Mouse (Mus musculus) CD4-positive, CD25-positive, alpha-beta regulatory T cell, adult 4 months (primary cell): ENCODE results near the gene Sclt1. TPM values are rescaled to one million over a fixed set of nuclear protein-coding genes. Genes with fewer than 3 reads are reported as not detected.
A peak's percentile ranks its signal among the peaks of the same experiment; 100 is the strongest.
"Not testable (repeated sequence)": the region's sequence is repeated elsewhere in the genome, so short reads cannot be mapped to it uniquely, and the experiment has no call there.

Experiments used
- ATAC-seq: one replicate; pipeline ENCODE4 v1.8.0; 2017
- polyA plus RNA-seq, 2 experiments: library from polyadenylated mRNA; unstranded; fragments of 100-300 nt; shearing (Covaris generic); gene quantifications; one replicate each; pipeline ENCODE4 v1.2.1; 2017

The Sclt1 gene
- polyA plus RNA-seq, result 1 to 10 TPM; 5.1 to 5.9 TPM

GRCm38 (mm10) chr3:41742278-41742934 is at the start of gene Sclt1, which contains the start of gene D3Ertd751e:
Gene Sclt1, minus strand, starts transcription at chr3:41742514.
Gene D3Ertd751e, plus strand, starts transcription at chr3:41742611.
- peak; percentile 97 for ATAC-seq

DNA sequence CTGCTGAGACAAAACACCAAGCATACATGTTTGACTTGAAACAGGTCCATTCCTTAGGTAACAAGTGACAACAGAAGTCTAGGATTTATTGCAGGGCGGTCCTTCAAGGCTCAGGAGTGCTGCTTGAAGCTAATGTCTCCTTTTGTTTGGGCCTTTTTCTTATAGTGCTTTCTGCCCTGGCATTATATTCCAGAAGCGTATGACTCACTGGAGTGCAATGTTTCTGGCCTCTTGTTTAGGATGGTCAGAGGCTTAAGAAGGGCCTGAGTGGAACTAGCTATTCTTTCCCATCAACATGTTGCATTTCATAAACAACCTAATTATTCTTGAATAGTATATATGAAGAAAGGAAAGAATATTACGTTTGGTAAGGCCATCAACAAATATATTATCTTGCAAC is 19.8 kb upstream of the Sclt1 start:
- ATAC-seq, result no peak

DNA sequence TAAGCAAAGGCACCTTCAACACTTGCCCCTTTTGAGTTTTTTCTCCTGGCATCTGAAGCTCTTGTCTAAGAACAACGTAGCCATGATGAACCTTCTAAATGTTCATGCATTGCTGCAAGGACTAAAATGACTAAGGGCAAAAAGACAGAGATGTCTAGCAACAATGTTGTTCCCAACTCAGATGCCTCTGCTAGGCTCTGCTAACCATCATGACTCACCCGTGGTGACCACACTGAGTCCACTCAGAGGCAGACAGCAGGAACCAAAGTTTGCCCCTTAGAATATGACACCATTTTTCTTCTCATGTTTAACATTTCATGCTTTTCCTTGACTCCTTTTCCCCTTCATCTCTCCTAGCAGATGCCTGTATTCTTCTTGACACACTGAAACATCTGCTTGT is 12.2 kb upstream of the Sclt1 start:
- no peak for ATAC-seq

GRCm38 (mm10) chr3:41743436-41743835 is 1.1 kb upstream of the Sclt1 start:
- ATAC-seq, result no peak

- peak; percentile 8 for ATAC-seq
These were observed 575 bp downstream of the Sclt1 start for GRCm38 (mm10) chr3:41741601-41742277.

- ATAC-seq, result no peak
These were observed 46.6 kb downstream of the Sclt1 start for GRCm38 (mm10) chr3:41695681-41696080.

DNA sequence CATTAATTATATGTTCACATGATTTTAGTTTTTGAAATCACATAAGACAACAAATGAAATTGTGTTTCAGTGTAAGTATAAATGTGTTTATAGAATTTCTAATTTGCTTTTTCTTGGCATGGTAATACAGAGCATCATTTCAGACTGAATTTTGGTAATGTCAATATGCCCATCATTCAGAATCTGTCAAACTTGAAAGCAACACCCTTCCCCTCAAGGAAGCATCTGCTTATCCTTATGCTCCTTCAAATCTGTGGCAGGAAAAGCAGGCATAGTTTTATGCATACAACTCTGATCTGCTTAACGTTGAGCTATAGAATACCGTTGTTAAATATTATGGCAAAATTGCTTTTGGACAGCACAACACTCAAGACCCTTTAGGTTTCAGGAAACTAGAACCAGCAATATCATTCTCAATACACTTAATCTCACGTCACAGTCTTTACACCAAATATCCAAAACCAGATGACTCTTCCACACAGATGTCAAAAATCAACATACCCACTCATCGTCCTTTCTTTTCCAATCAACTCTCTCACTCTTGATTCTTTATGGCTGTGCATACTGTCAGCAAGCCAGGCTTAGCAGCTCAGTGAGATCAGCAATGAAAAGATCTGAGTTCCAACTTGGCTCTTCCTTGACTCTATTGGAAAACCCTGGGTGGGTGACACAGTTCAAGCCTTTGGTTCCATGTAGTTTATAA is 49.7 kb downstream of the Sclt1 start:
- no peak for ATAC-seq

- ATAC-seq, result not testable (repeated sequence)
These were observed 52.1 kb downstream of the Sclt1 start for GRCm38 (mm10) chr3:41690114-41690640.

GRCm38 (mm10) chr3:41686396-41686795 is 55.9 kb downstream of the Sclt1 start:
- ATAC-seq, result no peak

DNA sequence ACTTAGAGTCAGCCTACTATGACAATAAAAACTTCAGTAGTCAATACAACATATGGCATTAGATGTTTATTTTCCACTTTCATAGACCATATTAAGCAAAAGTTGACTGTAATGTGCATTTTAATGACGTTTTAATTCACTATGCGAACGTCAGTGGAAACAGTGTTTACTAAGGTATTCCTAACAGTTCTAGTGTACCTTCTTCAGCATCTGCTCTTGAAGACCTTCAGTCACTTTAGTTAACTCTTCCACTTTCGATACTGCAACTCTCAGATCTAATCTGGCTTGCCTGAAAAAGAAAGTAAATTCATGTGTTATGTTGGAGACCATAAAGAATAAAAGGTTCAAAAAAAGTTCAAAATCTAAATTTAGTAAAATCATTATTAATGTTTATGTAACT is 60.2 kb downstream of the Sclt1 start:
- ATAC-seq, result peak; percentile 93

DNA sequence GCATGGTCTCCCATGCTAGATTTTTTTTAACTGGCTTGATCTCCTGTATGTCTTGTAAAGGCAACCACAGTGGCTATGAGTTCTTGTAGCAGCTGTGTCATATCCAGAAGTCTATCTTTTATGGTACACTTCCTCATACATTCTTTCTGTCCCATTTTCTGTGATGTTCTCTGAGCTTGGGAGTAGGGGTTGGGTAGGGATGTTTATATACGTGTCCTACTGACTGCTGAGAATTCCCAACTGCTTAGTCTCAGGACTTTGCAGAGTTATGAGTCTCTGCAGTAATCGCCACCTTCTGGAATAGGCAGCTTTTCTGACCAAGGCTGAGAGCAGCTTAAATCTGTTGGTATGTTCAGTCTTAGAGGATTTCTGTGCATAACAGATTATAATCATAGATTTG is 65.7 kb downstream of the Sclt1 start:
- no peak for ATAC-seq

DNA sequence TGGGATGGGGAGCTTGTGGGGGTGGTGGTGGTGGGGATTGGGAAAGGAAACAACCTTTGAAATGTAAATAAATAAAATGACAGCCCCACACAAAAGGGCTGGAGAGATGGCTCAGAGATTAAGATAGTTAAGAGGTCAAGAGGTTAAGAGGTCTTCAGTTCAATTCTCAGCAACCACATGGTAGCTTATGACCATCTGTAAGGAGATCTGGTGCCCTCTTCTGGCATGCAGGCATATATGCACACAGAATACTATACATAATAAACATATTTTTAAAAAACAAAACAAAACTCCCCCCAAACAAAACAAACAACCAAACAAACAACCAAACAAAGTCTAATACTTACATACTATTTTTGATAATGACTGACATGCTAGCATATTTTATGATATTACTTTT is 67.5 kb downstream of the Sclt1 start:
- ATAC-seq, result no peak

DNA sequence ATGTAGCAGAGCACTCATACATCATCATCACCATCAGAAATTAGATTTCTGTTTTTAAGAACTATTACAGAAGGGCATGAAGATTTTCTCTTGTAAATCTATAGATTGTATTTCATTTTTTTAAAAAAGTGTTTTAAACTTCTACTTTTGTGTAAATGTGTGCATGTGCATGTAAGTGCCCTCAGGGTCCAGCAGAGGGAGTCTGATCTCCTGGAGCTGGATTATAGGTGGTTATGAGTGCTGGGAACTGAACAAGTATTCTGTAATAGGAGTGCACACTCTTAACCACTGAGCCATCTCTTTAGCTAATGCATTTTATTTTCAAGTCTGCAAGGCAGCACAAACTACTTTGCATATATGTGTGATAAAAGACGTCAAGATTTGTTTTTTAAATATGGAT is 86.7 kb downstream of the Sclt1 start:
- ATAC-seq, result no peak

- ATAC-seq, result no peak
These were observed 121.3 kb downstream of the Sclt1 start for GRCm38 (mm10) chr3:41620971-41621370.

DNA sequence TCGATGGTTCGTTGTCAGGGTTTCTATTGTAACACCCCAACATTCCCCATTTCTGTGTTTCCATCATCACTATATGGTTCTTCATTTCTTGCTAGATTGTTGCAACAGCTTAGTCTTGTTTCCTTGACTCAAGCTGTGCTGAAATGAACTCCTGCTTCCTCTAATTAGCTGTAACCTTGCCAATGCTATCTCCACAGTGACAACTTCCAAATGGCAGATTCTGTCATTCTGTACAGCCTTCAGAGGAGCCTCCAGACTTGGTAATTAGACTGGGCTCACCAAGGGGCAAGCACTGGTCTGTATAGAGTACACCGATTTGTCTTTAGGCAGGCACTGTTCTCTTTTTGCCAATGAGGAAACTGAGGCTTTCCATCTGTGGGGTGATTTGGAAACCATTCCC is 123.8 kb downstream of the Sclt1 start:
- no peak for ATAC-seq

DNA sequence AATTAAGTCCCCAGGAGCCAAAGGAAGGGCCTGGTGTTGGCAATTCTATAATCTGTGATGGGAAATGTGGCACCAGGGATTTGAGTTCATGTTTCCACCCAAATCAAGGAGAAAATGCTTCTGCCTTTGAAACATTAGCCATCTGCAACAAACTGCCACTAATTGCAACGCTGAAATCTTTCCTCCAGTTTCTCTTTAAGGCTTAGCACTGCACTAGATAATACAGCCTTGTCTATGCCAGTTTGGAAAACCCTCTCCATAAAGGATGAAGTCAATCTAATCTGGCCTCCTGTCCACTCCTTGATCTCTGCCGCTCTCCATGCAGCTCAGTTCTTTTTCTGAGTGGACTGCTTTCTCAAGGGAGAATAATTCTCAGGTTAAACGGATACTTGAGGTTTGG is 124.3 kb downstream of the Sclt1 start:
- ATAC-seq, result no peak

GRCm38 (mm10) chr3:41614230-41614985 is 127.9 kb downstream of the Sclt1 start:
- ATAC-seq, result no peak

- ATAC-seq, result no peak
These were observed 128.6 kb downstream of the Sclt1 start for GRCm38 (mm10) chr3:41613706-41614105.

GRCm38 (mm10) chr3:41612211-41612610 is 130.1 kb downstream of the Sclt1 start:
- no peak for ATAC-seq

DNA sequence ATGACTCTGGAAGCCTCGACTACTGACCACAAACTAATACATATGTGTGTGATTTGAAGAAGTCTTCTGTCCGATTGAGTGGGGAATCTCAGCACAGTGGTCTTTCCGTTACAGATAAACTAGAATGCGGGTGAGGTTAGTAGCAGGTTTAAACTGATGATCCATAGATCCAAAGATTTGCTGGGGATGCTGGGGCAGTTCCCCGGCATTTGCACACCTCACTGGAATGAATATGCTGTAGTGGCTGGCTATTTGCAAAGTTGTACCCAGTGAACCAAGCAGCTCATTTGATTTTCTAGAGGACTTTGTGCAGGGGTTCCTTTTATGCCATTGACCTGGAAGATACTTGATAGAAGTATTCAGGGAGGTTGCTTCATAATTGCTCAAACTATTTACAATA is 133.2 kb downstream of the Sclt1 start:
- no peak for ATAC-seq

DNA sequence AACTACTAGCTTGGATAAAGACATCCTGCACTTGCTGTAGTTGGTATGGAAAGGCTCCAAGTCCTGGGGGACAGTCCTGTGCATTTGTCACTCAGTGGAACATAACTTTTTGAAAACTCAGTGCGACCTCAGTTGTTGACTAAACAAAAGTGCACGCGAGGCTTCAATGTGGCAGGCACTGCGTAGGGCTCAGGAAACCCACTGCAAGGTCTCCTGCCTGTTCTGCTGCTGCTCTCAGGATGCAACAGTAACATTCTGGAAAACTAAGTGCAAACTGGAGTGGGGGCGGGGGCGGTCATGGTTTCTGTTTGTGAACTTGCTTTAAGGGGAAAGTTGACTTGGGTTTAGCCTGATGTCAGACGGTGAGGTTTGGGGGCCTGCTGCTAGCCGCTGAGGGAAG is 134.8 kb downstream of the Sclt1 start:
- ATAC-seq, result no peak

DNA sequence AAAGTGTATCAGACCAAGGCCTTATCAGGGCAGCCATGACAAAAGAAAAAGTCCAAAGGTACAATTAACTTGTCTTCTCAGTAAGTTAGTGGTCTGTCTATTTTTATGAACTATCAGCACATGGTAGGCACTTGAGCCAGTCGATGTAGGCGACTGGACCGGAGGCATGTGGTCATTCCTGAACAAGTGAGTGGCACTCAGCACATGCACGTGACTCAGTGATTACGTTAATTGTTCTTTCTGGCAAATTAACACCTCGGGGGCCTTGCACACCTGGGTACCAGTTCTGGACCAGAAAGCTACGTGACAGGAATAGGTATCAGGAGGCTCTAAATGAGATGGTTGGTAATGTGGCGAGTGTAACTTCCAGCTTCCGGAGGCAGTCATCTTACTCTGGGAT is 135.3 kb downstream of the Sclt1 start:
- ATAC-seq, result no peak

- no peak for ATAC-seq
These were observed 136.0 kb downstream of the Sclt1 start for GRCm38 (mm10) chr3:41606330-41606664.
